Mouse (Mus musculus) lung, adult 2 months (tissue): ENCODE data around the gene Ddx17.

ENCODE experiments used
- CTCF ChIP-seq: fragments of 200-500 bp; IDR thresholded peaks from 2 replicates; pipeline ENCODE4 v1.5.1; 2011; ENCODE audit warnings: mild to moderate bottlenecking, low read length, control low read depth; ENCODE audit not compliant: insufficient read depth
- POLR2A ChIP-seq: fragments of 200-500 bp; IDR thresholded peaks from 2 replicates; pipeline ENCODE4 v1.6.1; 2011; ENCODE audit warnings: low read depth, mild to moderate bottlenecking, control low read depth, low read length, borderline replicate concordance; ENCODE audit errors: extremely low read depth

DNA sequence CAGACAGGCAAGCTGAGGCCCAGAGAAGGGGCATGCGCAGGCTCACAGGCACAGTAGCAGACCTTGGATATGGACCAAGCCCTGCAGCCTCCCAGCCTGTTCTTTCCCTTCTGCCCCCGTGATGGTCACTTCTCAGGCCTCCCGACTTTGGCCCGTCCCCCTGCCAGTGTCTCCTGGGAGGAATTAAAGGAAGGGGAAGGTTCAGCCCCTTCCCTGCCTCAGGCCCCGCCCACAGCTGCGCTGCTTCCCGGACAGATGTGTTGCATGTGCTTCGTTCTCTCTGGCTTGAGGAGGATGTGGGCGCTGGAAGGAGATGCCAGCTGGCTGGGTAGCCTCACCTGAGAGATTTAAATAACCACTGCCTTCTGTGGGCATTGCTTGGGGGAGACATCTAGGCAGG is 32.6 kb downstream of the Ddx17 start:
- TF ChIP-seq POLR2A: no peak
- no peak for TF ChIP-seq CTCF
